Mouse (Mus musculus) heart, adult 2 months (tissue): ENCODE results near the gene Rpl31.

Source experiments
- CTCF ChIP-seq: fragments of 200-600 bp; IDR thresholded peaks from 2 replicates; pipeline ENCODE4 v1.8.1; 2022; ENCODE audit warnings: antibody characterized with exemption, mild to moderate bottlenecking, moderate library complexity
- EP300 ChIP-seq: fragments of 200-500 bp; IDR thresholded peaks from 2 replicates; pipeline ENCODE4 v1.6.1; 2011; ENCODE audit warnings: low read depth, low read length, control low read depth; ENCODE audit not compliant: insufficient read depth
- POLR2A ChIP-seq: fragments of 200-500 bp; IDR thresholded peaks from 2 replicates; pipeline ENCODE4 v1.6.1; 2011; ENCODE audit warnings: mild to moderate bottlenecking, low read depth, low read length, control low read depth; ENCODE audit not compliant: insufficient read depth

- TF ChIP-seq EP300 (no peak), CTCF (no peak), POLR2A (no peak)
Measured at GRCm38 (mm10) chr1:39420987-39421386, 53.3 kb downstream of the Rpl31 start.
